Mouse (Mus musculus): ENCODE data around the gene Il17c. TPM values are rescaled to one million over a fixed set of nuclear protein-coding genes. Genes with fewer than 3 reads are reported as not detected.

The Il17c gene
- not detected in 2 replicates for total RNA-seq (2021)
- long read RNA-seq = 0 reads

GRCm38 (mm10) chr8:122421376-122422070, at the start of gene Il17c:
Il17c (plus strand) TSS chr8:122422020.
- no peak for DNase-seq

- no peak for DNase-seq
Measured at GRCm38 (mm10) chr8:122375320-122375719, 46.5 kb upstream of the Il17c start.

GRCm38 (mm10) chr8:122375751-122376364, 46.0 kb upstream of the Il17c start:
- no peak for DNase-seq

GRCm38 (mm10) chr8:122376365-122377231, 45.2 kb upstream of the Il17c start, which contains the start of gene Zc3h18:
Zc3h18 (plus strand) TSS chr8:122376609.
- DNase-seq = peak; percentile 99

- DNase-seq = no peak
Measured at GRCm38 (mm10) chr8:122383039-122383438, 38.8 kb upstream of the Il17c start.

- no peak for DNase-seq
Measured at GRCm38 (mm10) chr8:122389357-122389756, 32.5 kb upstream of the Il17c start.

- DNase-seq = no peak
Measured at GRCm38 (mm10) chr8:122390758-122391157, 31.1 kb upstream of the Il17c start.

GRCm38 (mm10) chr8:122393717-122394116, 28.1 kb upstream of the Il17c start:
- DNase-seq = no peak

- no peak for DNase-seq
Measured at GRCm38 (mm10) chr8:122395291-122395690, 26.5 kb upstream of the Il17c start.

- DNase-seq = no peak
Measured at GRCm38 (mm10) chr8:122398186-122398585, 23.6 kb upstream of the Il17c start.

GRCm38 (mm10) chr8:122405146-122405805, 16.5 kb upstream of the Il17c start:
- DNase-seq = no peak

- DNase-seq = no peak
Measured at GRCm38 (mm10) chr8:122407678-122408077, 14.1 kb upstream of the Il17c start.

GRCm38 (mm10) chr8:122414311-122414710, 7.5 kb upstream of the Il17c start:
- DNase-seq = no peak

GRCm38 (mm10) chr8:122415554-122415953, 6.3 kb upstream of the Il17c start:
- no peak for DNase-seq

- DNase-seq = no peak
Measured at GRCm38 (mm10) chr8:122419881-122420555, 1.8 kb upstream of the Il17c start.

GRCm38 (mm10) chr8:122423217-122423616, 1.4 kb downstream of the Il17c start:
- DNase-seq = no peak

GRCm38 (mm10) chr8:122423659-122424058, 1.8 kb downstream of the Il17c start:
- DNase-seq = no peak

GRCm38 (mm10) chr8:122426145-122426544, 4.3 kb downstream of the Il17c start:
- no peak for DNase-seq

- DNase-seq = no peak
Measured at GRCm38 (mm10) chr8:122427607-122428006, 5.8 kb downstream of the Il17c start.

- DNase-seq = no peak
Measured at GRCm38 (mm10) chr8:122428163-122428562, 6.3 kb downstream of the Il17c start.

- DNase-seq = no peak
Measured at GRCm38 (mm10) chr8:122430058-122430636, 8.3 kb downstream of the Il17c start.

Measured in adrenal gland, postnatal 25 days (tissue).